Mouse (Mus musculus) erythroblast, embryonic 14.5 days (primary cell): ENCODE measurements around the gene Slc28a1.

ENCODE experiments used
- GATA1 ChIP-seq: IDR thresholded peaks from 2 replicates; pipeline ENCODE4 v1.6.1; 2012; ENCODE audit warnings: low read length, inconsistent platforms, mixed read lengths
- TAL1 ChIP-seq: IDR thresholded peaks from 3 replicates; pipeline ENCODE4 v1.6.1; 2012; ENCODE audit warnings: low read length, inconsistent platforms, mixed read lengths

GRCm38 (mm10) chr7:81202389-81202788 lies 87.8 kb downstream of the Slc28a1 start:
- TF ChIP-seq TAL1 (no peak), GATA1 (no peak)
